Mouse (Mus musculus): ENCODE data around the gene Fcho2. TPM values are rescaled to one million over a fixed set of nuclear protein-coding genes. Genes with fewer than 3 reads are reported as not detected.

The Fcho2 gene
- polyA plus RNA-seq, 1 experiment from 2014 or later, result 25.3 TPM

GRCm38 (mm10) chr13:98813596-98814274 is 1.5 kb downstream of the Fcho2 start:
- H3K4me1 ChIP-seq (replicated peaks; ENCODE audit: control insufficient read depth, insufficient read depth, low read length), result peaks cover 13% of the 10 kb centered on the region
- 28% methylated on average over 12 of the region's 12 CpGs for WGBS
- H3K9me3 ChIP-seq (ENCODE audit: control insufficient read depth, low read length), result no peaks in the 10 kb centered on the region
- no peak for ATAC-seq (replicated peaks; ENCODE audit: low FRiP score)
- H3K4me3 ChIP-seq (ENCODE audit: low read depth, low read length), result peak overlapping the region; percentile 88
- H3K9ac ChIP-seq (ENCODE audit: low read depth, low read length), result peak overlapping the region; percentile 97
- DNase-seq (ENCODE audit: low spot score), result no peak
- no peaks in the 10 kb centered on the region for H3K36me3 ChIP-seq (ENCODE audit: control insufficient read depth, insufficient read depth, low read length)
- H3K27me3 ChIP-seq (replicated peaks; ENCODE audit: control insufficient read depth, insufficient read depth, low read length), result no peaks in the 10 kb centered on the region
- H3K27ac ChIP-seq (ENCODE audit: low read depth, low read length), result peak overlapping the region; percentile 97
- H3K4me2 ChIP-seq, result peak overlapping the region; percentile 73

- H3K27ac ChIP-seq (ENCODE audit: low read depth, low read length), result peak overlapping the region; percentile 13; the same call in 1 of the 2 replicates
- H3K4me3 ChIP-seq (ENCODE audit: low read depth, low read length), result peak overlapping the region; percentile 88
- WGBS, result 54% methylated on average over 2 of the region's 2 CpGs
- H3K9ac ChIP-seq (ENCODE audit: low read depth, low read length), result no peak overlapping the region
- peak overlapping the region; percentile 73 for H3K4me2 ChIP-seq
- no peaks in the 10 kb centered on the region for H3K36me3 ChIP-seq (ENCODE audit: control insufficient read depth, insufficient read depth, low read length)
- H3K4me1 ChIP-seq (replicated peaks; ENCODE audit: control insufficient read depth, insufficient read depth, low read length), result peaks cover 13% of the 10 kb centered on the region
- no peaks in the 10 kb centered on the region for H3K27me3 ChIP-seq (replicated peaks; ENCODE audit: control insufficient read depth, insufficient read depth, low read length)
- no peaks in the 10 kb centered on the region for H3K9me3 ChIP-seq (ENCODE audit: control insufficient read depth, low read length)
- no peak for DNase-seq (ENCODE audit: low spot score)
- no peak for ATAC-seq (replicated peaks; ENCODE audit: low FRiP score)
Observed at GRCm38 (mm10) chr13:98813167-98813566, 2.1 kb downstream of the Fcho2 start.

GRCm38 (mm10) chr13:98812285-98812684 is 3.0 kb downstream of the Fcho2 start:
- Histone ChIP-seq H3K9ac (ENCODE audit: low read depth, low read length) (no peak overlapping the region), H3K4me2 (peak overlapping the region; percentile 18; the same call in 1 of the 2 replicates), H3K27me3 (replicated peaks; ENCODE audit: control insufficient read depth, insufficient read depth, low read length) (no peaks in the 10 kb centered on the region), H3K4me1 (replicated peaks; ENCODE audit: control insufficient read depth, insufficient read depth, low read length) (peaks cover 13% of the 10 kb centered on the region), H3K4me3 (ENCODE audit: low read depth, low read length) (no peak overlapping the region), H3K9me3 (ENCODE audit: control insufficient read depth, low read length) (no peaks in the 10 kb centered on the region), H3K36me3 (ENCODE audit: control insufficient read depth, insufficient read depth, low read length) (no peaks in the 10 kb centered on the region), H3K27ac (ENCODE audit: low read depth, low read length) (0 out of 2 replicates have a peak overlapping the region, but pooled peaks have one; percentile 61)
- no peak for DNase-seq (ENCODE audit: low spot score)
- ATAC-seq (replicated peaks; ENCODE audit: low FRiP score), result no peak
- 40% methylated on average over 4 of the region's 4 CpGs for WGBS

- DNase-seq (ENCODE audit: low spot score), result no peak
- peak; percentile 81 for ATAC-seq (replicated peaks; ENCODE audit: low FRiP score)
- Histone ChIP-seq H3K36me3 (ENCODE audit: control insufficient read depth, insufficient read depth, low read length) (no peaks in the 10 kb centered on the region), H3K4me2 (peak overlapping the region; percentile 69), H3K9ac (ENCODE audit: low read depth, low read length) (no peak overlapping the region; the same call in 1 of the 2 replicates), H3K9me3 (ENCODE audit: control insufficient read depth, low read length) (no peaks in the 10 kb centered on the region), H3K4me1 (replicated peaks; ENCODE audit: control insufficient read depth, insufficient read depth, low read length) (peaks cover 13% of the 10 kb centered on the region), H3K4me3 (ENCODE audit: low read depth, low read length) (peak overlapping the region; percentile 26; the same call in 1 of the 2 replicates), H3K27me3 (replicated peaks; ENCODE audit: control insufficient read depth, insufficient read depth, low read length) (no peaks in the 10 kb centered on the region), H3K27ac (ENCODE audit: low read depth, low read length) (peak overlapping the region; percentile 90)
- WGBS, result 35% methylated on average over 6 of the region's 6 CpGs
Observed at GRCm38 (mm10) chr13:98810143-98810542, 5.1 kb downstream of the Fcho2 start.

GRCm38 (mm10) chr13:98809087-98809486 is 6.2 kb downstream of the Fcho2 start:
- Histone ChIP-seq H3K4me1 (replicated peaks; ENCODE audit: control insufficient read depth, insufficient read depth, low read length) (peaks cover 13% of the 10 kb centered on the region), H3K27me3 (replicated peaks; ENCODE audit: control insufficient read depth, insufficient read depth, low read length) (no peaks in the 10 kb centered on the region), H3K27ac (ENCODE audit: low read depth, low read length) (no peak overlapping the region), H3K4me2 (no peak overlapping the region), H3K9ac (ENCODE audit: low read depth, low read length) (no peak overlapping the region), H3K36me3 (ENCODE audit: control insufficient read depth, insufficient read depth, low read length) (0 out of 2 replicates have a peak, but pooled peaks cover 3% of the 10 kb centered on the region), H3K9me3 (ENCODE audit: control insufficient read depth, low read length) (no peaks in the 10 kb centered on the region), H3K4me3 (ENCODE audit: low read depth, low read length) (no peak overlapping the region)
- ATAC-seq (replicated peaks; ENCODE audit: low FRiP score) (no peak), DNase-seq (ENCODE audit: low spot score) (no peak)
- 38% methylated on average over 1 of the region's 1 CpGs for WGBS

GRCm38 (mm10) chr13:98804480-98804879 is 10.8 kb downstream of the Fcho2 start:
- ATAC-seq (replicated peaks; ENCODE audit: low FRiP score) (no peak), DNase-seq (ENCODE audit: low spot score) (no peak)
- Histone ChIP-seq H3K27me3 (replicated peaks; ENCODE audit: control insufficient read depth, insufficient read depth, low read length) (no peaks in the 10 kb centered on the region), H3K27ac (ENCODE audit: low read depth, low read length) (no peak overlapping the region), H3K4me2 (no peak overlapping the region), H3K9ac (ENCODE audit: low read depth, low read length) (no peak overlapping the region), H3K9me3 (ENCODE audit: control insufficient read depth, low read length) (no peaks in the 10 kb centered on the region; the same call in 1 of the 2 replicates), H3K36me3 (ENCODE audit: control insufficient read depth, insufficient read depth, low read length) (peaks cover 19% of the 10 kb centered on the region), H3K4me1 (replicated peaks; ENCODE audit: control insufficient read depth, insufficient read depth, low read length) (no peaks in the 10 kb centered on the region; the same call in 1 of the 2 replicates), H3K4me3 (ENCODE audit: low read depth, low read length) (no peak overlapping the region)
- WGBS, result 72% methylated on average over 1 of the region's 1 CpGs

- no peak for ATAC-seq (replicated peaks; ENCODE audit: low FRiP score)
- peaks cover 19% of the 10 kb centered on the region for H3K36me3 ChIP-seq (ENCODE audit: control insufficient read depth, insufficient read depth, low read length)
Observed at GRCm38 (mm10) chr13:98803699-98804098, 11.6 kb downstream of the Fcho2 start.

GRCm38 (mm10) chr13:98802957-98803356 is 12.3 kb downstream of the Fcho2 start:
- Histone ChIP-seq H3K4me1 (replicated peaks; ENCODE audit: control insufficient read depth, insufficient read depth, low read length) (no peaks in the 10 kb centered on the region; the same call in 1 of the 2 replicates), H3K36me3 (ENCODE audit: control insufficient read depth, insufficient read depth, low read length) (peaks cover 19% of the 10 kb centered on the region), H3K4me2 (no peak overlapping the region), H3K27ac (ENCODE audit: low read depth, low read length) (no peak overlapping the region), H3K9me3 (ENCODE audit: control insufficient read depth, low read length) (no peaks in the 10 kb centered on the region; the same call in 1 of the 2 replicates), H3K27me3 (replicated peaks; ENCODE audit: control insufficient read depth, insufficient read depth, low read length) (no peaks in the 10 kb centered on the region), H3K9ac (ENCODE audit: low read depth, low read length) (no peak overlapping the region), H3K4me3 (ENCODE audit: low read depth, low read length) (no peak overlapping the region)
- ATAC-seq (replicated peaks; ENCODE audit: low FRiP score) (no peak), DNase-seq (ENCODE audit: low spot score) (no peak)
- 74% methylated on average over 3 of the region's 3 CpGs for WGBS

More at GRCm38 (mm10) chr13:98803699-98804098, 11.6 kb downstream of the Fcho2 start:
- Histone ChIP-seq H3K27me3 (replicated peaks; ENCODE audit: control insufficient read depth, insufficient read depth, low read length) (no peaks in the 10 kb centered on the region), H3K4me1 (replicated peaks; ENCODE audit: control insufficient read depth, insufficient read depth, low read length) (no peaks in the 10 kb centered on the region; the same call in 1 of the 2 replicates), H3K4me3 (ENCODE audit: low read depth, low read length) (no peak overlapping the region), H3K9me3 (ENCODE audit: control insufficient read depth, low read length) (no peaks in the 10 kb centered on the region; the same call in 1 of the 2 replicates), H3K4me2 (no peak overlapping the region), H3K9ac (ENCODE audit: low read depth, low read length) (no peak overlapping the region), H3K27ac (ENCODE audit: low read depth, low read length) (no peak overlapping the region; the same call in 1 of the 2 replicates)
- WGBS, result 80% methylated on average over 4 of the region's 4 CpGs
- no peak for DNase-seq (ENCODE audit: low spot score)

GRCm38 (mm10) chr13:98795511-98795910 is 19.7 kb downstream of the Fcho2 start:
- no peak overlapping the region for H3K9ac ChIP-seq (ENCODE audit: low read depth, low read length)

More at GRCm38 (mm10) chr13:98795511-98795910, 19.7 kb downstream of the Fcho2 start:
- H3K27me3 ChIP-seq (replicated peaks; ENCODE audit: control insufficient read depth, insufficient read depth, low read length), result no peaks in the 10 kb centered on the region
- H3K4me2 ChIP-seq, result no peak overlapping the region
- no peak overlapping the region for H3K27ac ChIP-seq (ENCODE audit: low read depth, low read length)
- 92% methylated on average over 3 of the region's 3 CpGs for WGBS
- H3K9me3 ChIP-seq (ENCODE audit: control insufficient read depth, low read length), result no peaks in the 10 kb centered on the region; the same call in 1 of the 2 replicates
- no peak for DNase-seq (ENCODE audit: low spot score)
- peaks cover 13% of the 10 kb centered on the region for H3K36me3 ChIP-seq (ENCODE audit: control insufficient read depth, insufficient read depth, low read length)
- H3K4me3 ChIP-seq (ENCODE audit: low read depth, low read length), result no peak overlapping the region
- H3K4me1 ChIP-seq (replicated peaks; ENCODE audit: control insufficient read depth, insufficient read depth, low read length), result no peaks in the 10 kb centered on the region
- no peak for ATAC-seq (replicated peaks; ENCODE audit: low FRiP score)

All from liver, embryonic 11.5 days (tissue).